Mouse (Mus musculus): ENCODE measurements around the gene Fkbp5.

Gene Fkbp5

DNA sequence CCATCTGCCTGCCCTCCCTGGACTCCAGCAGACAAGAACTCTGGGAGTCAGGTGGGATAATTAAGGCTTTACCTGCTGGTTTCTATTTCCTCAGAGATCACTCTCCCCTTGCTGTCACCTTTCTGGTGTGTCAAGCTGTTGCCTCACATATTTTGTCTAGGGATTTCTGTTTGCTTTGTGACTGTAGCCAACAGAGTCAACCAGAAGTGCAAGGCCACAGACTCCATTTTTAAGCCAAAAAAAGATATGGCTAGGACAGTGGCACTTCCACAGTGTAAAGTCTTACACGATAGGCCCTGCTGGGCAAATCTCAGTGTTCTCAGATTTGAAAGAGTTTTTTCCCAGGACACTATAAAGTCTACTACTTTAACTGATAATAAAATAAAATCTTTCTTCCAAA is 56.9 kb downstream of the Fkbp5 start:
- DNase-seq (ENCODE audit: low read depth, low spot score) = no peak

DNA sequence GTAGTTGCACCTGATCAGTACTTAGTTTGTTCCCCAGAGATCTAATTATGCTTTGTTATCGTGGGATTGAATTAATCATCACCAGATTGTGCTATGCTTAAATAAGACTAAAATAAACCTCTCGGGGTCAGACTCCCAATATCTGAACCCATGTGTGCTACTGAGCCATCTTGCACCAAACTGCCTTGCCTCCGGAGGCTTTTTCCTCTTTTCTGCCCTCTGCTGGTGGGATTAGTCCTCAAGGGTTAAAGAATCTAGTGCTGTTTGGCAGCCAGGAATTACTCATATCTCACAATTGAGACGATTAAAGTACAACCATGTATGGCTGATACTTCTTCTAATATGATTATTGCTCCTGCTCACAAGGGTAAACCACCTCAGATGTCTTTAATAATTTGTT is 62.2 kb downstream of the Fkbp5 start:
- DNase-seq (ENCODE audit: low read depth, low spot score) = peak; percentile 6

DNA sequence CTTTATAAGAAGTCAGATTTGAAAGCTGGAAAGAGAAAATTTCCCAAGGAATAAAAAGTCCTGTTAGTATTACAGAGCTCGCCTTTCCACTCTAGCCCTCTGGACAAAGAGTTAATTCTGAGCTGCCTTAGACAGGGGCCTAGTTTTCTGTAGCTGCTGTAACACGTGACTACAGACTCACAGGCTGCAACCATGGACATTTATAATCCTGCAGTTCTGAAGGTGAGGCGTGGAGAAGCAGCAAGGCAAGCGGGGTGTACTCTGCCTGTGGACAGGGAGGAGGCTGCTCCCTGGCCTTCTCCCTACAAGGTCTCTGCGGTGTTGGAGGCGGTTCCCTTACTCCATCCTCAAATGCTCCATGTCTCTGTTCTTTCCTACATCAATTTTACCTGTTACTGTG is 64.4 kb downstream of the Fkbp5 start:
- DNase-seq (ENCODE audit: low read depth, low spot score) = no peak

DNA sequence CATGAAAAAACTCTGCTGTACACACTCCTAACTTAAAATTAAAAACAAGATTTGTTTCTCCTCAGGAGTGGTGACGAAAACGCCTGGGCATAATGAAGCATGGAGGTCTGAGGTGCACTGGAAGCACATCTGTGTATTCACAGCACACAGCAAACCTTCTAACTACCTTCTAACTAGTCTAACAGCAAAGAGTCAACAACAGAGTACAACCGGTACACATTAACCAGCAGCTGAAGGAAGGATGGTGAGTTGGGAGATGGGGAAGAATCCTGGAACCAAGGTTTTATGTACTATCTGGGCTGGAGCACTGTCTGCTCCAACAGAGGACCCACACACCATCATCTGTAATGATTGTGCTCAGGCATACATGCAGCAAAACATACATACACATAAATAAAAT is 65.4 kb downstream of the Fkbp5 start:
- no peak for DNase-seq (ENCODE audit: low read depth, low spot score)

DNA sequence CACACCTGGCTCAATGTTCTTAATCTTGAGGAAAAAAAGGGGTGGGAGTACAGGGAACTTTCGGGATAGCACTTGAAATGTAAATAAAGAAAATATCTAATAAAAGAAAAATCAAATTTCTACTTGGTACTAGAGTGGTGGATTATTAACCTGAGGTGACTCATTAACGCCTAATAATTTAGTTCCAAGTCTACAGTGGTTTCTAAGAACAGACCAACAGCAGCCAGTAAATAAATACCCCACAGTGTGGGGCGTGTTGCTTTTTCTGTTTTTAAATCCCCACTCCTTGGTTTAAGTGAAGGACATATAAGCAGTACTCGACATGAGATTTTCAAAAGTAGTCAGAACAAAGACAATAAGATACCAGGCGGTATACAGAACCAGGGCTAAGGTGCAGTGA is 65.8 kb downstream of the Fkbp5 start:
- DNase-seq (ENCODE audit: low read depth, low spot score) = no peak

DNA sequence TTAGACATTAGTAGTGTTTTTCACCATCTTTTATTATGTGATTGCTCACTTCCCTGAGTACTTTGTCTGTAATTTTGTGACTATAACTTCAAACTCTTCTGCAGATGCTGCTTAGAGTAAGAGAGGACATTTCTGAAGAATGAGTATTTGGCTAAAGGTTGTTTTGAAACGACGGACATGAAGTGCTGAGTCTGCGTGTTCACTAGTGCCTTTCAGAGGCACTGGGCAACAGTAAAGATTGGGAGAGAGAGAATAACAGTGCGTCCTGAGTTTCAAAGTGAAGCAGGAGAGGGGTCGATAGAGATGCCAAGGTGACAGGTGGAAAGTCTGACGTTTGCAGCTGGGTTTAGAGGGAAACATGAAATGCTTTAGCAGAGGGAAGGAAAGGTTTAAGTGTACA is 69.1 kb downstream of the Fkbp5 start:
- no peak for DNase-seq (ENCODE audit: low read depth, low spot score)

DNA sequence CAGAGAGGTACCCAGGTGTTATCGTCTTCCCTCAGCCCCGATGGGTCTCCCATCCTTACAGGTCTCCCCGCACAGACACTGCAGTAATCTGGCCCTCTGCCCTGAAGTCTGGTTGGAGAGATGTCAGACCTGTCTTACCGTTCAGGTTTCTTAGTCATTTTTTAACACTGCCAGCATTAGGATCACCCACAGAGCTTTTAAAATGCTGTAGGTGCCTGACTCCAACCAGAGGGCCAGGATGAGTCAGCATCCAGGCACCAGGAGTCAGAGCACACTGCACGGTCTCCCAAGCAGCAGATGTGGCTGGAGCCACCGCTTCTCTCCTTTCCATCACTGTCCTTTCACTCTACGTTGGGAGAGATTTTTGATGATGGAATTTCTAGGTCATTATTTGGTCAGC is 69.5 kb downstream of the Fkbp5 start:
- no peak for DNase-seq (ENCODE audit: low read depth, low spot score)

DNA sequence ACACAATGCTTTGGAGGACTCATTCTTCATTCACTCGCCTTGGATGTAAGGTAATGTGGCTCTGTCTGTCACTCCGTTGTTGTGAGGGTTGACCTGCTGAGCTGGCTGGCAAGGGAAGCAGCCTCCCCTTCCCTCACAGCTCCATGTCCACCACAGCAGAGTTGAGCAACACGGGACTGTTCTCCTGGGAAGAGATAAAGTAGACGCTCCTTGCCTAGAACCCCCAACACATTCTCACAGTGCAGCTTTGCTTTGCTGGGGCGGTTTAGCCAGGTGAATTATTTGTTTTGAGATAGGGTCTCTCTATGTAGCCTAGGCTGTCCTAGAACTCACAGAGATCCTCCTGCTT is 70.5 kb downstream of the Fkbp5 start:
- DNase-seq (ENCODE audit: low read depth, low spot score) = no peak

DNA sequence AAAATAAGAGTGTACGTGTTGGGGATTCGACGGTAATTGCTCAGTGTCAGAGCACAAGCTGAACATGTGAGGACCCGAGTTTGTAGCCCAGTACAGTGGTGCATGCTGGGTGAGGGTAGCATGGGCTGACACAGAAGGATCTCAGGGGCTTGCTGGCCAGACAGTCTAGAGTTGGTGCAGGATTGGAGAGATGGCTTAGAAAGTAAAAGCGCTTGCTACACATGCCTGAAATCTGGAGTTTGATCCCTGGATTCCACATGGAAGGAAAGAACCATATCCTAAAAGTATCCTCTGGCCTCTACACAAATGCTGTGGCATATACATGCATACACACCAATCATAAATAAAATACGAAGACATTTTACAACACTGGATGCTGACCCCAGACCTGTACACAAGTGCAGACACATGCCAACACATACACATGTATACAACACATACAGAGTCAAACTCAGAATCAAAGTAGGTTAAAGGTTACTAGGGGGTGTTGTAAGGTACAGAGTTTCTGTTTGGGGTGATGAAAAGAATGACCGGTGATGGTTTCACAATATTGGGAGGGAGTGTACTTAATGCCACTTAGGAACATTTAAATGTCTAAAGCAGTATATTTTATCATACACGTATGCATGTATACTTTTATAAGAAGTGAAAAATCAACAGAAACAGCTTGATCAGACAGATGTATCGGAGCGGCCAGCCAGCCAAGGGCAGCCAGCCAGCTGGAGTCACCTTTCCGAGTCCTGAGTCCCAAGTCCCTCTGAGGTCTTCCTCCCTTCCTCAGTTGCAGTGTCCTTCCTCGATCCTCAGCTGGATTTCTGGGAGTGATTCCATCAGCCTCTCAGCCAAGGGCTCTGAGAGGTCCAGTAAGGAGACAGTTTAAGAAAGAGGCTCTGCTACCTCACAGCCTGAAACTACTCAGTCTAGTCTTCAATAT is 71.2 kb downstream of the Fkbp5 start:
- no peak for DNase-seq (ENCODE audit: low read depth, low spot score)

DNA sequence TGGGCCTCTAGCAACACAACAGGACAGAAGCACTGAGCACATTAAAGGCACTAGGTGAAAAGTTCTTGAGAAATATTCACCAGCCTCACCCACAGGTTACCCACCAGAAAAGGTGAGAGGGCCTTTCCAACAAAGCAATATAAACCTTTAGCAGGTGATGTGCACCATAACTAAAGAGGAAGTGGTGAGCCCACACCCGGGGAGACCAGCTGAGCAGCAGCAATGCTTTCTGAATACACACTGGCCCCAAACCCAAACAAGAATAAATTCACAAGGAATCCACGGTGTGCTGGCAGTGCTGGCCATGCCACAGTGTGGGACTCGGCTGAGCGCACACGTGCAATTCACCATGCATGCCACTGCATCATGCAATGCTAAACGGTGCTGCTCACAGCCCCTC is 74.7 kb downstream of the Fkbp5 start:
- DNase-seq (ENCODE audit: low read depth, low spot score) = no peak

DNA sequence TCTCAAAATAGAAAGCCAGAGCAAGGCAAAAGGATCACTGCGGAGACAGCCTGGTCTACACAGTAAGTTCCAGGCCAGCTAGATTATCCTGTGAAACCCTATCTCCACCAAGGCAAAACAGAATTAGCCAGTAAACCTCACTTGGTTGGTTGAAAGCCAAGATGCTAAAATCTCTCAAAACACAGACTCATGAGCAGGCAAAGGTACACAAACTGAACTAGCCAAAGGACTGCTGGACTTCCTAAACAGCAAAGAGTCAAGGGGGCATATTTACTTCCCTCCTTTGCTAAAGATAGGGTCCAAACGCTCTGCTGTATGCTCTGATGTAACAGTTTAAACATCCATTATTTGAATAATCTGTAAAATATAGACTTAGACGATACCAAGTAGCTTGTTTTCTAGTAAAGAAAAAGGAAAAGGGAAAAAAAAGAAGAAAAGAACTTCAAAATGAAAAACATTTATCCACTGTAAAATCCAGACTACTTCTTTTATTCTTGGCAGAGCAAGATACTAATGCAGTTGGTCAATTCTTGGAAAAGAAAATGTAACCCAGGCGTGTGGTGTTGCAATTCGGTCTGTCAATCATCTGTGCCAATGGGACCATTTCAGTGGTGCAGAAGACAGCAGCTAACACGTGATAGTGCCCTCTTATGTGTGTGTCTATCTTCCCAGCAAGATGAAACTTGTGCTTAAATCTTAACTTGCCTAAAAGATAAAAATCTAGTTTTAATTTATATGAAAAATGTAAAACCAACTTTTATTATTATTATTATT is 78.8 kb downstream of the Fkbp5 start:
- DNase-seq (ENCODE audit: low read depth, low spot score) = no peak

DNA sequence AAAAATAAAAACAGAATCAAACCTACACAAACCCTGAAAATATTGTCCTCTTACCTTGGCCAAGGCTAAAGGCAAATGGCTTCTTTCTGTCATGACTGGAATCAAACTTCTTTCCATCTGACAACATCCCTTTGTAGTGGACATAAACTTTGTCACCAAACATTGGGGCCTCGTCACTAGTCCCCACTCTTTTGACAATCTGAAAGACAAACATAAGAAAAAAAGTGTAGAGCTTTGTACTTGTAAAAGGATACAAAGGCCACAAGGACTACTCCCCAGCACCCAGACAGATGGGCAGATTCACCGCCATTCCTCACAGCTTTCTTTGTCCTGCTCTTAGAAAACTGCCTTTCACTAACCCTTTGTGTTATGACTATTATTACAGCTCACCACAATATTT is 79.4 kb downstream of the Fkbp5 start:
- DNase-seq (ENCODE audit: low read depth, low spot score) = no peak

DNA sequence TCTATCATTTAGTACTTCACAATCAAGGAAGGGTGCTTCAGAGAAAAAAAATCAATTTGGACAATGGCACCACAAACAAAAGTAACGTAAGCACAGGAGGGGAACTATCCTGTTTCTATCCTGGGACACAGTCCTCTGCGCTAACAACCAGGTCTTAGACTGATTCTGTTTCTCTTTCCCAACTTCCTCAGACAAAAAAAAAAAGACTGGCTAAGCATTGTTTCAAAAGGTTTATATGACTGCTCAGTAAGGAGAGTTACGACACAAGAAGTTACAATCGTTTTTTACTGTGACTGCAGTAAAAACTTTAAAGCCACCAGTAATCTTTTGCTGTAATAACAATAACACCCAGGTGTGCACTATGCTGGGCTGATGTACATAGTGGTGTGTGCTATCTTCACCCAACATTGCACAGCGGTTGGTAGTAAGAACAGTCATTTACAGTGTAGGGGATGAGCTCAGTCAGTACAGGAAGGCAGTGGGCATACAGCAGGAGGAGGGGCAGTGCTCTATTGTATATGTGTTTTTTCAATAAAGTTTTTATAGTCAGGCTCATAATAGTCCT is 82.3 kb downstream of the Fkbp5 start:
- DNase-seq (ENCODE audit: low read depth, low spot score) = no peak

DNA sequence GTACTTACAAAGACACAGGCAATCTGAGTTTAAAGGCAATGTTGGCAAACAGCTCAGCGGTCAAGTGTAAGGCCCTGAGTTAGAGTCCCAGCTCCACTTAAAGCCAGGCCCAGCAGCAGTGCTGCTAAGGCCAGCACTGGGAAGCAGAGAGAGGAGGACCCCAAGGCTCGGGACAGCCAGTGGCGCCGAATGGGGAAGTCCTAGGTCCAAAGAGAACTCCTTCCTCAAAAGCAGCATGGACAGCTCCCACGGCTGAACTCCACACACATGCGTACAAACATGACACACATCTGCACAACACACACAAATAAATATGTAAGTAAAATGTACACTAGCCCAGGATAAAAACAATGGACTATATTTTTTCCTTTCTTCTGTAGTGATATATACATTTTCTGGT is 84.3 kb downstream of the Fkbp5 start:
- DNase-seq (ENCODE audit: low read depth, low spot score) = no peak

DNA sequence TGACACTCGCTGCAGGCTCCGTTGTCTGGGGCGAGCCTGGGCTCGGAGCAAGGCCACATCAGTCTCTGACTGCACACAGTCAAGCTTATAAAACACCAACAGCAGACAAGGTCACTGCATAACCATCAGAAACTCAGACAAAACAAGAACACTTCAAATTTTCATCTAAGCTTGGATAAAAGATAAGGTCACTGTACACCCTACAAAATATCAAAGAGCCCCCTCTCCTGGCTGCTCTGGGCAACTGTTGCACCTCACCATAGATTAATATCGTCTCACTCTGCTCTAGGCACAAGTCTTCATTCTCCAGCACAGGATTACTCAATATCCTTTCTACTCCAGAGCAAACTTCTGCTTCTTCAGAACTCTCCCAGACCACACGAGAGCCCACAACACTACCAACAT is 85.4 kb downstream of the Fkbp5 start:
- DNase-seq (ENCODE audit: low read depth, low spot score) = no peak

DNA sequence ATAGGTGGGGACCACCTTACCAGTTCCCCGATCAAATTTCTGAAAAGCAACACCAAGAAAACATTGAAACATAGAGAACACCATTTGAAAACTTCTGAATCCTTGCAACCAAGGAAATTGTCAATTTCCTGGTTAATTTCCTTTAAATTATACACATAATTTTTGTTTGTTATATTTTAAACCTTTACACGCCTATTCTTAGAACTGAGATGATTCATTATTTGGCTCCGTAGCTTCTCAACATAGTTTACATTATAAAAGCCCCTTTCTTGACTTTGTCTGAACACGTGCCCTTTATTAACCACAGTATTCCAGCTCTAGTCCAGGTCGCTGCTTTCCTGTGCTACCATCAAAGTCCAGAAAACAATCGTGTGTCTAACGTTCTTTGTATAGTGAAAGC is 86.3 kb downstream of the Fkbp5 start:
- no peak for DNase-seq (ENCODE audit: low read depth, low spot score)

DNA sequence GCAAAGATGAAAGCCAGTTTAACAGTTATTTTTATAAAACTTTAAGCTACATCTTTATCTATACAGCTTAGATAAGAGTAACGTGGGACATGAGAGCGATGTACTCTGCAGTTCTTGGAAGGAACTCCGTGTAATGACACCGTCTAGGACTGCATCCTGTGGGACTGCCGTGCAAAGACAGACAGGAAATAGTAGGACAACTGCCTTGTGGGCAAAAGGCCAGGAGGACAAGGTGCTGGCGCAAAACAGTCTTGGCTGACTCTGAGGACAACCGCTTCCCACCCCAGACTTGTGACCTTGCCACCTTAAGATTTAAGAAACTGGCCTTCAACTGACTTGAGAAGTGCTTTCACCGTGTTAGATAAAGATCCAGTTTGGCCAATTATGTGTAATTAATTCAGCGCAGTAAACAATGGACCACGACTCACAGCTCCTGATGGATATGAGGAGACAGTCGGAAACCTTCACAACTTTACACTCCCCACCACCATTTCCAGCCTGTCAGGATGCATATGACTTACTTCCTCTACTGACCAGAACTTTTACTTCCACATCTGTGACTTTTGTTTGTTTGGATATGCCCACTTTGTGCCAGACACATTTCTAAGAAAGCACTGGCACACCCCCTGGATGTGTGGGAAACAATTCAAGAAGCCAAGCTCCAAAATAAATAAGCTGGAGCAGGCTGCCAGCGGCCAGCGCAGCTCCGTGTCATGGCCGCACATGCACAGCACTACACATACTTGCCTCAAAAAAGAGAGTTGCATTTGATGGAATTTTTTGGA is 88.7 kb downstream of the Fkbp5 start:
- no peak for DNase-seq (ENCODE audit: low read depth, low spot score)

DNA sequence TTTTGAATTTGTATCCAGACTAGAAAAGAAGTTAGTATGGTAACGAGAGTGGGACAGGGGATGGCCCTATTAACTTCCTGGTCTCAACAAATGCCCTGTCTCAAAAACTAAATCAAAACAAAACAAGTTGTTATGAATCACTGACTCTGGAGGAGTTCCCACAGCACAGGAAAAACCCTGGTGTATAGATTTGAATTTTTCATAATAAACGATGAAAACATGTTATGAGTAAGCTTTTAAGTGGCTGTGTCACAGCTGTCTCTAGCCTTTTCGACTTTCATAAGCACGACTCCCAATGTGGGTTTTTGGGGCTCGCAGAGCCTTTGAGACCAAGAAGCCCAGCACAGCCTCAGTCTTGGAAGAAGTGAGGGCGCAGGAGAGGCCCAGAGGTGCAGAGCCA is 89.7 kb downstream of the Fkbp5 start:
- no peak for DNase-seq (ENCODE audit: low read depth, low spot score)

DNA sequence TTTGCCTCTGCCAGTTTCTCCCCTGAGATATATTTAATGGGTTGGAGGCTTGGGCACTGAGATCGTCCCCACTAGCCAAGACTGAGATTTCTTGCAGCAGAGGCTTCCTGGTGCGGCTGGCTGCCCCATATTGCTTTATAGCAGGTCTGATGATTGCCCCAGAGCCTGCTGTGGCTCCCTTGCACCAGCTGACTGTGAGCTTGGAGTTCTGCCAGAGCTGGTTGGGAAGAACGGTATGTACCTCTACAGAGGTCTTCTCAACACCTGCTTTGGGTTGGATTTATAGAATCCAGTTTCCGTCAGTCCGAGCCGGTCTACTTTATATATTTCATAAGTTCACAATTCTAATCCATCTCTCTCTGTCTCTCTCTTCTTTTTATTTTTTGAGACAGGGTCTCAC is 93.0 kb downstream of the Fkbp5 start:
- DNase-seq (ENCODE audit: low read depth, low spot score) = no peak

DNA sequence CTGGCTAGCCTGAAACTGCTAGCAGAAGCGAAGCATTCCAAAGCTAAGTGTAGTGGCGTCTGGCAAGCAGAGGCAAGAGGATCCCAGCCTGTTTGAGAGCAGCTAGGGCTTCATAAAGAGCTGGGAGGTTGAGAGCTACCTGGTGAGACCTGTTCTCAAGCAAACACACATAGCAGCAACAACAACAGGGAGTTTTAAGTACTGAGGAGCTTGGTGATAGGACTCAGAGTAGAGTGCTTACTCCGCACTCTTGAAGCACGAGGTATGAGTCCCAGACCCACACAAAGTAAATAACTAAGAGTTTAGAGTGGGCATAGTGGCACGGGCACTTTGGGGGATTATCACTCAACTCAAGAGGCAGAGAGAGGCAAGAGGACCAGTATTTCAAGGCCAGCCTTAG is 96.3 kb downstream of the Fkbp5 start:
- no peak for DNase-seq (ENCODE audit: low read depth, low spot score)

DNA sequence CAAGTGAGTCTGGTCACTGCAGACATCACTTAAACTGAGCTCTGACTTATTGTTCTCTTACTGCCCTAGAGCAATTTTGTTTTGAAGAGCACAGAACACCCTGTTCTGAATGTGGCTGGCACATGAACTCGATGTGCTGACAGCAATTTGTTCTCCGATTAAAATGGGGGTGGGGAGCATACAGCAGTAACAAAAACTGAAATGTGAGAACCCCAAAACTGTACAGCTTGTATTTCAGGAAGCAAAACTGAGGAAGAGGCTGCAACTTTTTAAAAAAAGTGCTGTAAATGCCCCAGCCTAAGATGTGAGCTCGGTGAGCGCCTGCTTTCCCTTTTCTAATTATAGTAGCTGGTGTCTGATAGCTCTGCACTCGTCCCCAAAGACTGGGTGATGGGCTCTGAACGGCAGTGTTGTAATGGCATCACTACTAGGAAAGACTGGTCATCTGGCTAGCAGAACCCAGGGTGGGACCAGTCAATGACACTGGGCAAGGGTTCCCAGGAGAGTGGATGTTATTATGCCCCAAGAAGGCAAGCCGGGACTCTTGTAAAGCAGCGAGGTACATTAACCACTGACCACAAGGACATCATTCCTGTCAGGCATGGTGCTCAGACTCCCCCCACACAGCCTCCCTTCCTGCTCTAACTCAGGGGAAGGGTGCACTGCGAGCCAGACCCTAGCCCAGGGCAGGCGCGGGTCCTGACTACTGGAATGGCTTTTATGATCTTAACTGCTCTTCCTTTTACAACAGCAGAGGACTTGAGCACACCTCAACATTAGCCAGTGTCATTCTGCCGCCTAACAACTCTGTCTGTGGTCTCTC is 96.9 kb downstream of the Fkbp5 start:
- DNase-seq (ENCODE audit: low read depth, low spot score) = no peak
